Mouse (Mus musculus): Measurements from ENCODE around the gene Ermard. TPM values are rescaled to one million over a fixed set of nuclear protein-coding genes. Genes with fewer than 3 reads are reported as not detected.
A peak's percentile ranks its signal among the peaks of the same experiment; 100 is the strongest.

The Ermard gene
- total RNA-seq, 2 experiments from 2014 or later, result 19.0 to 25.1 TPM

- intact Hi-C loops (cut with DNase I; ENCODE audit: low total_unique reads), result no loop called here
- DNase-seq, result no peak
Measured at GRCm38 (mm10) chr17:15055925-15056324, 14.9 kb downstream of the Ermard start.

- no peak for DNase-seq
- intact Hi-C loops (cut with DNase I; ENCODE audit: low total_unique reads), result no loop called here
Measured at GRCm38 (mm10) chr17:15058161-15058591, 17.2 kb downstream of the Ermard start.

GRCm38 (mm10) chr17:15059646-15060045, 18.6 kb downstream of the Ermard start:
- intact Hi-C loops (cut with DNase I; ENCODE audit: low total_unique reads), result no loop called here
- DNase-seq, result no peak

GRCm38 (mm10) chr17:15060356-15060755, 19.3 kb downstream of the Ermard start:
- no peak for DNase-seq
- intact Hi-C loops (cut with DNase I; ENCODE audit: low total_unique reads), result no loop called here

- DNase-seq, result peak; percentile 43
- intact Hi-C loops (cut with DNase I; ENCODE audit: low total_unique reads), result loop anchor here (5.0 kb wide), 2 partner anchors 312 to 407 kb away; partner anchors contain the start of gene Dll1
Measured at GRCm38 (mm10) chr17:15065391-15066024, 24.5 kb downstream of the Ermard start.

GRCm38 (mm10) chr17:15066066-15066465, 25.1 kb downstream of the Ermard start:
- intact Hi-C loops (cut with DNase I; ENCODE audit: low total_unique reads), result loop anchor here (5.0 kb wide), 2 partner anchors 311 to 406 kb away; partner anchors contain the start of gene Dll1
- no peak for DNase-seq

- intact Hi-C loops (cut with DNase I; ENCODE audit: low total_unique reads), result loop anchor here (5.0 kb wide), 2 partner anchors 310 to 405 kb away; partner anchors contain the start of gene Dll1
Measured at GRCm38 (mm10) chr17:15066911-15067310, 25.9 kb downstream of the Ermard start.

GRCm38 (mm10) chr17:15068040-15068792, 27.2 kb downstream of the Ermard start:
- intact Hi-C loops (cut with DNase I; ENCODE audit: low total_unique reads), result loop anchor here (5.0 kb wide), 2 partner anchors 309 to 404 kb away; partner anchors contain the start of gene Dll1
- no peak for DNase-seq

More at GRCm38 (mm10) chr17:15066911-15067310, 25.9 kb downstream of the Ermard start:
- DNase-seq, result no peak

- intact Hi-C loops (cut with DNase I; ENCODE audit: low total_unique reads), result loop anchor here (5.0 kb wide), 2 partner anchors 308 to 403 kb away; partner anchors contain the start of gene Dll1
- DNase-seq, result no peak
Measured at GRCm38 (mm10) chr17:15069124-15069523, 28.1 kb downstream of the Ermard start.

GRCm38 (mm10) chr17:15072211-15072610, 31.2 kb downstream of the Ermard start:
- no peak for DNase-seq
- intact Hi-C loops (cut with DNase I; ENCODE audit: low total_unique reads), result no loop called here

GRCm38 (mm10) chr17:15075033-15075432, 34.0 kb downstream of the Ermard start:
- intact Hi-C loops (cut with DNase I; ENCODE audit: low total_unique reads), result no loop called here

GRCm38 (mm10) chr17:15077536-15077935, 36.5 kb downstream of the Ermard start:
- DNase-seq, result no peak
- intact Hi-C loops (cut with DNase I; ENCODE audit: low total_unique reads), result no loop called here

More at GRCm38 (mm10) chr17:15075033-15075432, 34.0 kb downstream of the Ermard start:
- no peak for DNase-seq

GRCm38 (mm10) chr17:15084226-15084848, 43.3 kb downstream of the Ermard start:
- intact Hi-C loops (cut with DNase I; ENCODE audit: low total_unique reads), result no loop called here
- DNase-seq, result no peak

GRCm38 (mm10) chr17:15085006-15085405, 44.0 kb downstream of the Ermard start:
- intact Hi-C loops (cut with DNase I; ENCODE audit: low total_unique reads), result no loop called here
- DNase-seq, result no peak

GRCm38 (mm10) chr17:15088166-15088565, 47.2 kb downstream of the Ermard start:
- intact Hi-C loops (cut with DNase I; ENCODE audit: low total_unique reads), result no loop called here
- DNase-seq, result no peak

- no peak for DNase-seq
- intact Hi-C loops (cut with DNase I; ENCODE audit: low total_unique reads), result no loop called here
Measured at GRCm38 (mm10) chr17:15088591-15089001, 47.6 kb downstream of the Ermard start.

- intact Hi-C loops (cut with DNase I; ENCODE audit: low total_unique reads), result no loop called here
- DNase-seq, result no peak
Measured at GRCm38 (mm10) chr17:15091739-15092138, 50.7 kb downstream of the Ermard start.

GRCm38 (mm10) chr17:15093523-15093922, 52.5 kb downstream of the Ermard start:
- intact Hi-C loops (cut with DNase I; ENCODE audit: low total_unique reads), result no loop called here
- no peak for DNase-seq

GRCm38 (mm10) chr17:15096853-15097252, 55.8 kb downstream of the Ermard start:
- intact Hi-C loops (cut with DNase I; ENCODE audit: low total_unique reads), result no loop called here
- DNase-seq, result no peak

GRCm38 (mm10) chr17:15098677-15099076, 57.7 kb downstream of the Ermard start:
- intact Hi-C loops (cut with DNase I; ENCODE audit: low total_unique reads), result no loop called here
- no peak for DNase-seq
